Mouse (Mus musculus) thymus, adult 2 months (tissue): ENCODE data around the gene Qars.

ENCODE experiments used
- CTCF ChIP-seq: fragments of 200-500 bp; IDR thresholded peaks from 2 replicates; pipeline ENCODE4 v1.5.1; 2012; ENCODE audit warnings: mild to moderate bottlenecking, control low read depth, low read length, moderate library complexity, borderline replicate concordance; ENCODE audit not compliant: control insufficient read depth, poor library complexity, insufficient read depth; ENCODE audit errors: extremely low read depth
- POLR2A ChIP-seq: fragments of 200-500 bp; IDR thresholded peaks from 2 replicates; pipeline ENCODE4 v1.6.1; 2012; ENCODE audit warnings: mild to moderate bottlenecking, low read length, control low read depth, moderate library complexity; ENCODE audit not compliant: control insufficient read depth, poor library complexity, insufficient read depth; ENCODE audit errors: extremely low read depth

GRCm38 (mm10) chr9:108508776-108509175 is 1.3 kb downstream of the Qars start:
- TF ChIP-seq CTCF: no peak
- no peak for TF ChIP-seq POLR2A
